Mouse (Mus musculus) G1E (cell line): ENCODE measurements around the gene Rit1. TPM values are rescaled to one million over a fixed set of nuclear protein-coding genes. Genes with fewer than 3 reads are reported as not detected.

Experiments used
- ATAC-seq: 2 replicates; pipeline ENCODE4 v1.8.0; 2016; ENCODE audit warnings: mild to moderate bottlenecking; ENCODE audit not compliant: insufficient number of reproducible peaks, poor library complexity, low FRiP score, severe bottlenecking; ENCODE audit errors: extremely low read depth
- DNase-seq: peaks from one replicate; pipeline ENCODE4 v3.0.0; 2012; ENCODE audit warnings: low spot score
- H3K27me3 ChIP-seq: 2 replicates; pipeline ENCODE4 v1.6.1; 2012; ENCODE audit warnings: mild to moderate bottlenecking, low read length, inconsistent platforms; ENCODE audit not compliant: insufficient read depth
- H3K36me3 ChIP-seq: replicated peaks from 2 replicates; pipeline ENCODE3; 2012; ENCODE audit warnings: mild to moderate bottlenecking, inconsistent platforms
- H3K4me1 ChIP-seq: 2 replicates; pipeline ENCODE4 v1.6.1; 2012; ENCODE audit warnings: low read depth, low read length, inconsistent platforms, mixed read lengths; ENCODE audit not compliant: insufficient read depth
- H3K4me3 ChIP-seq: 2 replicates; pipeline ENCODE4 v1.5.1; 2012; ENCODE audit warnings: low read depth, mild to moderate bottlenecking, inconsistent platforms, low read length, moderate library complexity, mixed read lengths
- H3K9me3 ChIP-seq: replicated peaks from 2 replicates; pipeline ENCODE4 v1.6.1; 2012; ENCODE audit warnings: inconsistent platforms
- CTCF ChIP-seq: IDR thresholded peaks from 2 replicates; pipeline ENCODE4 v1.5.1; 2012; ENCODE audit warnings: low read depth, low read length, inconsistent platforms, mixed read lengths
- GATA1 ChIP-seq: IDR thresholded peaks from 2 replicates; pipeline ENCODE4 v1.6.1; 2012; ENCODE audit warnings: borderline replicate concordance, low read length, inconsistent platforms, mixed read lengths
- GATA2 ChIP-seq: IDR thresholded peaks from 2 replicates; pipeline ENCODE4 v1.6.1; 2012; ENCODE audit warnings: low read depth, low read length, inconsistent platforms, borderline replicate concordance
- POLR2AphosphoS5 ChIP-seq: IDR thresholded peaks from 2 replicates; pipeline ENCODE4 v1.6.1; 2012; ENCODE audit warnings: low read depth, low read length, inconsistent platforms; ENCODE audit not compliant: insufficient replicate concordance
- TAL1 ChIP-seq: conservative IDR thresholded peaks from 2 replicates; pipeline ENCODE4 v1.6.1; 2012; ENCODE audit warnings: low read depth, low read length, inconsistent platforms, mixed read lengths
- polyA plus RNA-seq: library from polyadenylated mRNA; stranded (reverse); fragments of >175 nt; gene quantifications from 2 replicates; pipeline ENCODE4 v1.2.3, GENCODE M21; 2012
- total RNA-seq, 2 experiments: library from RNA; stranded (forward) in 1 of 2; stranded (reverse) in 1 of 2; fragments of 200-1000 nt in 1 of 2; fragments of >200 nt in 1 of 2; fragmentation: Nextera tagmentation in 1 of 2; gene quantifications; 2 replicates each; pipeline ENCODE4 v1.2.3; 2014 to 2017

The Rit1 gene
- total and polyA plus RNA-seq, 3 experiments: 18.2 to 30.8 (median 30.2) TPM

GRCm38 (mm10) chr3:88685958-88686451, 30.6 kb upstream of the Rit1 start:
- DNase-seq (peak; percentile 54), ATAC-seq (no peak)

DNA sequence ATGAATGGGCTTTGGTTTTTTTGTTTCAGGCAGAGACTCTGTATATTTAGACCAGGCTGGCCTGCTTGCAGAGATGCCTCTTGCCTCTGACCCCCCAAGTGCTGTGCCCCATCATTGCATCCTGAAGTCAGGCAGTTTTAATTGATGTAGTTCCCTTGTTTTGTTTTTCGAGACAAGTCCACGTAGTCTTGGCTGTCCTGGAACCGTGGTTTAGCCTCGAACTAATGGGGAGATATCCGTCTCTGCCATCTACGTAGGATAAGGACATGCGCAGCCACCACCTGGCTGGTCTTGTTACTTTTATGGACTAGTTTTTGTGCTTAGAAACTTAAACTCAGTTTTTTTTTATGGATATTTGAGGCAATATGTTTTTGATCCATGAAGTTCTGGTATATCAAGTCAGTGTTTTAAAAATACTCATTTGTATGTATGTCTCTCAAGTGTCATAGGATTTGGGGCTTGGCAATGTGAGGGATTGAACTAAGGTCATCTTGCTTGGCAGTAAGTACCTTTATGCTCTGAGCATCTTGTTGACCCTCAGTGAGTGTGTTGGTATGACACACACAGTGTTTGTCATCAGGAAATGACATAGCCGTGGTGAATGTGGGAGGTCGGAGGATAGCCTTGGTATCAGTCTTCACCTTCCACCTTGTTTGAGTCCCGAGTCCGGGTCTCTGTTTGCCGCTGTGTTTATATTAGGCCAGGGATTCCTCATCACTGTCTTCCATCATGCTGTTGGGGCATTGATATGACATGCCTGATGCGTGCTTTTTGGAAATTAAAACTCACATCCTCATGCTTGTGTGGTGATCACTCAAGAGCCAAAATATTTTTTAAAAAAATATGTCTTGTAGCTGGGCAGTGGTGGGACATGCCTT, 29.7 kb upstream of the Rit1 start:
- no peak for TF ChIP-seq POLR2AphosphoS5
- H3K4me3 ChIP-seq: peak overlapping the region; percentile 93
- no peaks in the 10 kb centered on the region for H3K9me3 ChIP-seq
- no peak for ATAC-seq
- H3K4me1 ChIP-seq: peaks cover 19% of the 10 kb centered on the region
- H3K27me3 ChIP-seq: no peaks in the 10 kb centered on the region
- H3K36me3 ChIP-seq: peaks cover 49% of the 10 kb centered on the region
- DNase-seq: no peak

More at GRCm38 (mm10) chr3:88685958-88686451, 30.6 kb upstream of the Rit1 start:
- Histone ChIP-seq H3K4me1 (peaks cover 19% of the 10 kb centered on the region), H3K27me3 (no peaks in the 10 kb centered on the region), H3K36me3 (peaks cover 41% of the 10 kb centered on the region), H3K4me3 (peak overlapping the region; percentile 93), H3K9me3 (no peaks in the 10 kb centered on the region)
- no peak for TF ChIP-seq GATA2
- no peak for TF ChIP-seq CTCF
- no peak for TF ChIP-seq GATA1
- TF ChIP-seq POLR2AphosphoS5: no peak
- no peak for TF ChIP-seq TAL1

- peaks cover 69% of the 10 kb centered on the region for H3K36me3 ChIP-seq
- no peak for TF ChIP-seq POLR2AphosphoS5
- no peak for TF ChIP-seq GATA2
- no peak for TF ChIP-seq GATA1
- no peak for TF ChIP-seq CTCF
- TF ChIP-seq TAL1: no peak
- peaks cover 20% of the 10 kb centered on the region for H3K4me1 ChIP-seq
- H3K9me3 ChIP-seq: no peaks in the 10 kb centered on the region
- no peak overlapping the region for H3K4me3 ChIP-seq
- ATAC-seq (no peak), DNase-seq (no peak)
- no peaks in the 10 kb centered on the region for H3K27me3 ChIP-seq
These were observed 27.6 kb upstream of the Rit1 start for GRCm38 (mm10) chr3:88689079-88689478.

GRCm38 (mm10) chr3:88695545-88695944, 21.1 kb upstream of the Rit1 start:
- no peak for DNase-seq
- no peaks in the 10 kb centered on the region for H3K9me3 ChIP-seq
- TF ChIP-seq GATA1 (no peak), TAL1 (no peak), CTCF (no peak), GATA2 (no peak), POLR2AphosphoS5 (no peak)
- H3K4me1 ChIP-seq: peaks cover 5% of the 10 kb centered on the region; the same call in 1 of the 2 replicates
- H3K27me3 ChIP-seq: no peaks in the 10 kb centered on the region
- H3K36me3 ChIP-seq: peaks cover 97% of the 10 kb centered on the region
- H3K4me3 ChIP-seq: no peak overlapping the region
- no peak for ATAC-seq

DNA sequence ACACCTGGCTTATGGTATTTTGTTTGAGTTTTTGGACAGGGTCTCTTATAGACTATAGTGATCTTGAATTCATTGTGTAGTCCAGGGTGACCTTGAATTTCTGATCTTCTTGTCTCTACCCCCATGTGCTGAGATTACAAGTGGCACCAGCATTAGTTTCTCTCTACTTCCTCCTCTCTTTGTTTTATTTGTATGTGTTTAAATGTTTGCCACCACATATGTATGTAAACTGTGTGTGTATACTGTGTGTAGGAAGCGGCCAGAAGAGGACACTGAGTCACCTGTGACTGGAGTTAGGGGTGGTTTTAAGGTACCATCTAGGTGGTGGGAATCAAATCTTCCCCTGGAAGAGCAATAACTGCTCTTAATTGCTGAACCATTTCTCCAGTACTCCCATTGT, 18.6 kb upstream of the Rit1 start:
- H3K4me3 ChIP-seq: no peak overlapping the region
- DNase-seq (no peak), ATAC-seq (no peak)
- H3K36me3 ChIP-seq: peaks cover 97% of the 10 kb centered on the region
- H3K27me3 ChIP-seq: no peaks in the 10 kb centered on the region
- peaks cover 7% of the 10 kb centered on the region; the same call in 1 of the 2 replicates for H3K4me1 ChIP-seq
- no peak for TF ChIP-seq GATA2
- TF ChIP-seq GATA1: no peak
- TF ChIP-seq POLR2AphosphoS5: no peak
- TF ChIP-seq CTCF: no peak
- no peak for TF ChIP-seq TAL1
- H3K9me3 ChIP-seq: no peaks in the 10 kb centered on the region

GRCm38 (mm10) chr3:88698834-88699233, 17.8 kb upstream of the Rit1 start:
- ATAC-seq (no peak), DNase-seq (no peak)
- peaks cover 5% of the 10 kb centered on the region; the same call in 1 of the 2 replicates for H3K4me1 ChIP-seq
- TF ChIP-seq TAL1: no peak
- no peak for TF ChIP-seq CTCF
- no peak for TF ChIP-seq GATA2
- no peak for TF ChIP-seq POLR2AphosphoS5
- TF ChIP-seq GATA1: no peak
- H3K27me3 ChIP-seq: no peaks in the 10 kb centered on the region
- H3K4me3 ChIP-seq: no peak overlapping the region
- H3K36me3 ChIP-seq: peaks cover 97% of the 10 kb centered on the region
- no peaks in the 10 kb centered on the region for H3K9me3 ChIP-seq
